Mouse (Mus musculus): ENCODE measurements around the gene Galk2. TPM values are rescaled to one million over a fixed set of nuclear protein-coding genes. Genes with fewer than 3 reads are reported as not detected.

The Galk2 gene
- total RNA-seq, 1 experiment = 16.3 TPM

DNA sequence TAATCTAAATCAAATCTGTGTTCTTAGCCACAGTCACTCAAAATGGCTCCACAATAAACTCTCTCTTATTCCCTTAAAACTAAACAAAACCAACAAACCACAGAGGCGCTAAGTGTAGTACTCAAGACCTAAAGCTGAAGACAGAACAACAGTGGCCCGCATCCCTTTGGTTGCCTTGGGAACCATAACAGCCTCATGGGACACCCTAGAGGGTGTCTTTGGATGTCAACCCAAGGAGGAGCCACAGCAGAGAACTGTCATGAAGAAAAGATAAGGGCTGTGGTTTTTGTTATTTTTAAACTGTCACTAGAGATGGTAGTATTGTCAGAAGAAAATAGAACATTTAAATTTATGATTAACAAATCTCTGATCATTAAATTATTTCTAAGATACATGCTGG lies 147.8 kb downstream of the Galk2 start:
- TF ChIP-seq MAFK (IDR thresholded peaks at IDR 0.05; ENCODE audit: insufficient read depth, low read depth, low read length) (no peak), ZNF384 (IDR thresholded peaks at IDR 0.05; ENCODE audit: low read depth, low read length) (no peak), ZC3H11A (IDR thresholded peaks at IDR 0.05; ENCODE audit: borderline replicate concordance, low read depth, low read length) (no peak), CHD2 (IDR thresholded peaks at IDR 0.05; ENCODE audit: low read depth, low read length) (no peak), HCFC1 (IDR thresholded peaks at IDR 0.05; ENCODE audit: borderline replicate concordance, insufficient read depth, low read length) (no peak)
- H3K36me3 ChIP-seq (ENCODE audit: control insufficient read depth, insufficient read depth, low read length, poor library complexity, severe bottlenecking) = no peaks in the 10 kb centered on the region
- H3K4me3 ChIP-seq (ENCODE audit: insufficient read depth in 1 of 2, low read depth in 1 of 2, low read length in 2 of 2, poor library complexity in 1 of 2, severe bottlenecking in 1 of 2) = no peak overlapping the region
- no peak overlapping the region for H3K27ac ChIP-seq (ENCODE audit: insufficient read depth, low read depth, low read length, poor library complexity, severe bottlenecking)
- no peaks in the 10 kb centered on the region for H3K4me1 ChIP-seq (ENCODE audit: control insufficient read depth in 2 of 2, insufficient read depth in 2 of 2, low read length in 2 of 2, poor library complexity in 1 of 2)
- in situ Hi-C loops (cut with MboI; ENCODE audit: low sequenced_read_pairs in 2 of 2, unreplicated experiment in 2 of 2) = no loop called here
- no peak for DNase-seq (ENCODE audit: low read depth, low spot score)
- no peak overlapping the region for H3K9ac ChIP-seq (ENCODE audit: insufficient read depth, low read depth, low read length, poor library complexity, severe bottlenecking)
- no peaks in the 10 kb centered on the region for H3K9me3 ChIP-seq (ENCODE audit: control insufficient read depth, insufficient read depth, low read depth, low read length)

DNA sequence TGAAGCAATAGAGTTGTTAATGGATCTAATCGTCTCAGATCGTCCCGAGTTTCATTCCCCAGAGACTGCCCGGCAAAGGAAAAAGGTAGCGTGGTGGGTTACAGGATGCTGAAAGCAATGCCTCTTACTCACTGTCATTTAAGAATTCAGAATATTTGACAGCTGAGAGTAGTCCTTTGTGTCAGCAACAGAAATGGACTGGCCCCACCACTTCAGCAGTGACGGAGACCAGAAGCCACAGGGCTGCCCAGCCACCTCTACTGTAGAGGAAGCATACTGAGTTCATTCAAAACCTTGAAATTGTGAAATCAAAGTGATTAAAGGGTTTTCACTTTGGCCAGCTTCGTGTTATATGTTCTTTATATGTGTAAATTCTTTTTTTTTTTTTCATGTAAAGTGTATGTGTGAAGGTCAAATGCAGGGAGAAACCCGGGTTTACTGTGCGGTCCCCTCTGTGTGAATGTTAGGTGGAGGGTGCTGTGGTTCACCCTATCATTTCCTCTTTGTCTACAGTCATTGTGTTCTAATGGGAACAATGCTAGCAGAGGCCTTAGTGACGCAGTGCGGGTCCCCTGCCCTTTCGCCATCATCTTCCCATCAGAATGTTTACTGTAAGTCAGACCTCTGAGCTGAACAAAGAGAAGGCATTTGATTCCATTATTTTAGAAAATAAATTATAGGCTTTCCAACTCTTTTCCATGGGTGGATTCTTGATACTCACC lies 156.2 kb downstream of the Galk2 start:
- Histone ChIP-seq H3K9me3 (ENCODE audit: control insufficient read depth, insufficient read depth, low read depth, low read length) (no peaks in the 10 kb centered on the region), H3K27ac (ENCODE audit: insufficient read depth, low read depth, low read length, poor library complexity, severe bottlenecking) (no peak overlapping the region), H3K9ac (ENCODE audit: insufficient read depth, low read depth, low read length, poor library complexity, severe bottlenecking) (no peak overlapping the region), H3K36me3 (ENCODE audit: control insufficient read depth, insufficient read depth, low read length, poor library complexity, severe bottlenecking) (no peaks in the 10 kb centered on the region), H3K4me3 (ENCODE audit: insufficient read depth in 1 of 2, low read depth in 1 of 2, low read length in 2 of 2, poor library complexity in 1 of 2, severe bottlenecking in 1 of 2) (no peak overlapping the region), H3K4me1 (ENCODE audit: control insufficient read depth in 2 of 2, insufficient read depth in 2 of 2, low read length in 2 of 2, poor library complexity in 1 of 2) (no peaks in the 10 kb centered on the region)
- in situ Hi-C loops (cut with MboI; ENCODE audit: low sequenced_read_pairs in 2 of 2, unreplicated experiment in 2 of 2) = no loop called here
- no peak for DNase-seq (ENCODE audit: low read depth, low spot score)
- TF ChIP-seq MAFK (IDR thresholded peaks at IDR 0.05; ENCODE audit: insufficient read depth, low read depth, low read length) (no peak), CHD2 (IDR thresholded peaks at IDR 0.05; ENCODE audit: low read depth, low read length) (no peak), ZNF384 (IDR thresholded peaks at IDR 0.05; ENCODE audit: low read depth, low read length) (no peak), ZC3H11A (IDR thresholded peaks at IDR 0.05; ENCODE audit: borderline replicate concordance, low read depth, low read length) (no peak), HCFC1 (IDR thresholded peaks at IDR 0.05; ENCODE audit: borderline replicate concordance, insufficient read depth, low read length) (no peak)

DNA sequence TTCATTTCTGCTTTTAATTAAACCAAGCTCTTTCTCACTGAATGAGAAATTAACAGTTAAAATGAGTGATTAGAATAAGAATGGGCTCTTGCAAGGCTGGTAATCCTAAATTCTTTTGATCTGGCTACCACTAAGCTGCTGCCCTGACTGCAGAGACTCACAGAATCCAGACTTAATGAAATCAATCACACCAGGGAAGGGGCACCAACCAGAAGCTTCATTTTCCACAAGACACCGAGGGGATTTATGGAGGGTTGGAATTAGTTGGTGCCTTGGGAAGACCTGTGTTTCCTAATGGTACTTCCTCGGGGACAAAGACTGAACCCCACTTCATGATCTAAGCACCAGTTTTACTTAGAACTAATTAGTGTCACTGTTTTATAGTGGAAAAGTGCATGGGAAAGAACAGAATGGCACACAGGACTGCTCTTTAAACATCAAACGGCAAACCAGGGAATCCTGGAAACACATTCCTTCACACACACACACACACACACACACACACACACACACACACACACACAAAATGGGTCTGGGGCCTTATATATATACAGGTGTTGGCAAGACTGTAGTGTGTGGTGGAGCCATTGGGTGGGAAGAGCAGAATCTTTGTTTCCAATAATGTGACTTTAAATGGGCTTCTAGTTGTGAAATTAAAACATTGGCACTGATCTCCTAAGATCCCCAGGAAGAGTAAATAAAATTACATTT lies 157.0 kb downstream of the Galk2 start:
- Histone ChIP-seq H3K4me1 (ENCODE audit: control insufficient read depth in 2 of 2, insufficient read depth in 2 of 2, low read length in 2 of 2, poor library complexity in 1 of 2) (no peaks in the 10 kb centered on the region), H3K27ac (ENCODE audit: insufficient read depth, low read depth, low read length, poor library complexity, severe bottlenecking) (no peak overlapping the region), H3K9ac (ENCODE audit: insufficient read depth, low read depth, low read length, poor library complexity, severe bottlenecking) (no peak overlapping the region), H3K4me3 (ENCODE audit: insufficient read depth in 1 of 2, low read depth in 1 of 2, low read length in 2 of 2, poor library complexity in 1 of 2, severe bottlenecking in 1 of 2) (no peak overlapping the region), H3K36me3 (ENCODE audit: control insufficient read depth, insufficient read depth, low read length, poor library complexity, severe bottlenecking) (no peaks in the 10 kb centered on the region), H3K9me3 (ENCODE audit: control insufficient read depth, insufficient read depth, low read depth, low read length) (no peaks in the 10 kb centered on the region)
- in situ Hi-C loops (cut with MboI; ENCODE audit: low sequenced_read_pairs in 2 of 2, unreplicated experiment in 2 of 2) = no loop called here
- DNase-seq (ENCODE audit: low read depth, low spot score) = no peak
- TF ChIP-seq CHD2 (IDR thresholded peaks at IDR 0.05; ENCODE audit: low read depth, low read length) = no peak

DNA sequence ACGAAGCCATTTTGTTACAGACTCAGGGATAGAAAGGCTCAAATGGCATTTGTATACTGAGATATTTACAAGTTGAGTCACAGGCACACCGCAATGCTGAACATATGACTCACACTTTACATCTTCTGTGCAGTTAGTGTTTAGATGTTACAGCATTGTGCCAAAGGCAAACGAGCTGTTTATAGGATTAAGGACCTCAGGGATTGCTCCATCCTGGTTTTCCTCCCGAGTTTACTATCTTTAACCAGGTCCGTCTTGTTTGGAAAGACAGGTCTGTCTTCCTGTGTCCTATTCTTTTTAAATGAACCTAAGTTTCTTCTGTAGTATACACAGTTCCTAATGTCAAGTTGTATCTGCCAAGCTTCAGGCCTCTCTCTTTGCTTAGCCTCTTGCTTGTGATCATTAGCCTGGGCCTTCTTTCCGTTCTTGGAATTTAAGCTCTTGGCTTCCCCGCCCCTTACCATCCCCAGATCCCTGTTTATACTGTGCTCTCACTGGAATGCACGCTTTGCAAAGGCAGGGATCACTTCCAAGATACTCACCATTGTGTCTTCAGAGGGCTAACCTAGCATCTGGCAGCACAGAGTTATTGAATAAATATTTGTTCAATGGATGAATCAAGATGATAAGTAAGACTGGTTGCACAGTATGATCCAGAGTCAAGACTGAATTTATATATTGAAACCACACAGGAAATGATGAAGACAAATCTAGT lies 172.4 kb downstream of the Galk2 start:
- in situ Hi-C loops (cut with MboI; ENCODE audit: low sequenced_read_pairs in 2 of 2, unreplicated experiment in 2 of 2) = no loop called here
- DNase-seq (ENCODE audit: low read depth, low spot score) = no peak
- no peaks in the 10 kb centered on the region for H3K36me3 ChIP-seq (ENCODE audit: control insufficient read depth, insufficient read depth, low read length, poor library complexity, severe bottlenecking)

More for the DNA sequence above, 172.4 kb downstream of the Galk2 start:
- Histone ChIP-seq H3K9me3 (ENCODE audit: control insufficient read depth, insufficient read depth, low read depth, low read length) (no peaks in the 10 kb centered on the region), H3K9ac (ENCODE audit: insufficient read depth, low read depth, low read length, poor library complexity, severe bottlenecking) (no peak overlapping the region), H3K4me1 (ENCODE audit: control insufficient read depth in 2 of 2, insufficient read depth in 2 of 2, low read length in 2 of 2, poor library complexity in 1 of 2) (no peaks in the 10 kb centered on the region), H3K4me3 (ENCODE audit: insufficient read depth in 1 of 2, low read depth in 1 of 2, low read length in 2 of 2, poor library complexity in 1 of 2, severe bottlenecking in 1 of 2) (no peak overlapping the region), H3K27ac (ENCODE audit: insufficient read depth, low read depth, low read length, poor library complexity, severe bottlenecking) (no peak overlapping the region)
- TF ChIP-seq MAFK (IDR thresholded peaks at IDR 0.05; ENCODE audit: insufficient read depth, low read depth, low read length) = no peak
